Mouse (Mus musculus) heart, embryonic 11.5 days (tissue): ENCODE data around the gene Gm10477. TPM values are rescaled to one million over a fixed set of nuclear protein-coding genes. Genes with fewer than 3 reads are reported as not detected.
"Not testable (repeated sequence)": the region's sequence is repeated elsewhere in the genome, so short reads cannot be mapped to it uniquely, and the experiment has no call there.

Experiments used
- ATAC-seq: fragments of 200-750 bp; cut with Nextera tagmentation; replicated peaks from 2 replicates; pipeline ENCODE4 v1.8.0; 2017; ENCODE audit warnings: moderate library complexity; ENCODE audit not compliant: insufficient number of reproducible peaks, low FRiP score, low TSS enrichment
- H3K27ac ChIP-seq: fragments of 300-500 bp; sonication (generic); 2 replicates; pipeline ENCODE4 v1.5.1; 2014; ENCODE audit warnings: mild to moderate bottlenecking, low read depth, low read length
- H3K27me3 ChIP-seq: fragments of 300-500 bp; sonication (generic); 2 replicates; pipeline ENCODE4 v1.6.1; 2014; ENCODE audit warnings: mild to moderate bottlenecking, low read length, mixed read lengths; ENCODE audit not compliant: control insufficient read depth, insufficient read depth
- H3K36me3 ChIP-seq: fragments of 300-500 bp; sonication (generic); 2 replicates; pipeline ENCODE4 v1.6.1; 2014; ENCODE audit warnings: mild to moderate bottlenecking, low read length, moderate library complexity, mixed read lengths; ENCODE audit not compliant: control insufficient read depth, insufficient read depth
- H3K4me1 ChIP-seq: fragments of 300-500 bp; sonication (generic); 2 replicates; pipeline ENCODE4 v1.6.1; 2014; ENCODE audit warnings: low read length; ENCODE audit not compliant: control insufficient read depth, insufficient read depth
- H3K4me2 ChIP-seq: fragments of 300-500 bp; sonication (generic); 2 replicates; pipeline ENCODE4 v1.6.1; 2014; ENCODE audit warnings: mild to moderate bottlenecking, moderate library complexity
- H3K4me3 ChIP-seq: fragments of 300-500 bp; sonication (generic); 2 replicates; pipeline ENCODE4 v1.5.1; 2014; ENCODE audit warnings: low read depth, low read length
- H3K9ac ChIP-seq: fragments of 300-500 bp; sonication (generic); 2 replicates; pipeline ENCODE4 v1.6.1; 2014; ENCODE audit warnings: mild to moderate bottlenecking, low read depth, low read length, moderate library complexity
- H3K9me3 ChIP-seq: fragments of 300-500 bp; sonication (generic); replicated peaks from 2 replicates; pipeline ENCODE4 v1.6.1; 2016; ENCODE audit warnings: low read length; ENCODE audit not compliant: control insufficient read depth
- WGBS: fragments of 180-500 bp; shearing (Covaris S2); extraction: QIAGEN DNeasy Blood & Tissue Kit; methylation state at CpG from one replicate; pipeline ENCODE4 v1.1.7; 2014; ENCODE audit not compliant: insufficient replicate concordance; 5-methylcytosine and 5-hydroxymethylcytosine counted together
- polyA plus RNA-seq: library from polyadenylated mRNA; unstranded; fragments of >200 nt; fragmentation: Nextera tagmentation; extraction: Ambion mirVana; gene quantifications from 2 replicates; pipeline ENCODE4 v1.2.1, GENCODE M21; 2014

The Gm10477 gene
- not detected in 2 replicates for polyA plus RNA-seq

GRCm38 (mm10) chrX:56524442-56524841 is at the start of gene Gm10477:
Gm10477 (plus strand) TSS chrX:56524742.
- H3K4me3 ChIP-seq, H3K27me3 ChIP-seq, H3K36me3 ChIP-seq, H3K9ac ChIP-seq, H3K9me3 ChIP-seq, H3K27ac ChIP-seq, ATAC-seq, H3K4me1 ChIP-seq, H3K4me2 ChIP-seq: not testable (repeated sequence)
- WGBS, result 79% methylated on average over 6 of the region's 6 CpGs

GRCm38 (mm10) chrX:56477553-56477952 is 47.0 kb upstream of the Gm10477 start:
- no peaks in the 10 kb centered on the region for H3K4me1 ChIP-seq
- H3K4me2 ChIP-seq, result no peak overlapping the region
- H3K9me3 ChIP-seq, result no peaks in the 10 kb centered on the region
- H3K27ac ChIP-seq, result no peak overlapping the region
- no peaks in the 10 kb centered on the region for H3K27me3 ChIP-seq
- no peak overlapping the region for H3K4me3 ChIP-seq
- H3K36me3 ChIP-seq, result 0 out of 2 replicates have a peak, but pooled peaks cover 3% of the 10 kb centered on the region
- ATAC-seq, result no peak
- H3K9ac ChIP-seq, result no peak overlapping the region
- WGBS, result 74% methylated on average over 3 of the region's 3 CpGs

GRCm38 (mm10) chrX:56481906-56482305 is 42.6 kb upstream of the Gm10477 start:
- Histone ChIP-seq H3K9ac (no peak overlapping the region), H3K9me3 (no peaks in the 10 kb centered on the region), H3K27me3 (no peaks in the 10 kb centered on the region), H3K27ac (no peak overlapping the region), H3K4me3 (no peak overlapping the region), H3K4me2 (no peak overlapping the region), H3K36me3 (0 out of 2 replicates have a peak, but pooled peaks cover 3% of the 10 kb centered on the region), H3K4me1 (no peaks in the 10 kb centered on the region)
- WGBS, result 69% methylated on average over 3 of the region's 3 CpGs
- no peak for ATAC-seq

GRCm38 (mm10) chrX:56489758-56490157 is 34.8 kb upstream of the Gm10477 start:
- no peaks in the 10 kb centered on the region for H3K9me3 ChIP-seq
- no peak overlapping the region for H3K9ac ChIP-seq
- no peak overlapping the region for H3K4me2 ChIP-seq
- no peaks in the 10 kb centered on the region for H3K4me1 ChIP-seq
- H3K27me3 ChIP-seq, result no peaks in the 10 kb centered on the region
- no peaks in the 10 kb centered on the region for H3K36me3 ChIP-seq
- no peak overlapping the region for H3K4me3 ChIP-seq
- ATAC-seq, result no peak
- no peak overlapping the region for H3K27ac ChIP-seq
- 14% methylated on average over 1 of the region's 1 CpGs for WGBS

- Histone ChIP-seq H3K27me3 (no peaks in the 10 kb centered on the region), H3K4me2 (no peak overlapping the region), H3K36me3 (no peaks in the 10 kb centered on the region), H3K4me3 (no peak overlapping the region), H3K9me3 (no peaks in the 10 kb centered on the region), H3K9ac (no peak overlapping the region), H3K27ac (no peak overlapping the region), H3K4me1 (no peaks in the 10 kb centered on the region)
- 80% methylated on average over 7 of the region's 7 CpGs for WGBS
- no peak for ATAC-seq
These were observed 27.3 kb upstream of the Gm10477 start for GRCm38 (mm10) chrX:56497241-56497640.

- Histone ChIP-seq H3K27me3 (no peaks in the 10 kb centered on the region), H3K36me3 (no peaks in the 10 kb centered on the region), H3K4me1 (no peaks in the 10 kb centered on the region), H3K9ac (no peak overlapping the region), H3K27ac (no peak overlapping the region), H3K9me3 (no peaks in the 10 kb centered on the region), H3K4me3 (no peak overlapping the region), H3K4me2 (no peak overlapping the region)
- 4% methylated on average over 3 of the region's 3 CpGs for WGBS
- ATAC-seq, result no peak
These were observed 6.7 kb downstream of the Gm10477 start for GRCm38 (mm10) chrX:56531266-56531665.

GRCm38 (mm10) chrX:56537162-56537561 is 12.6 kb downstream of the Gm10477 start:
- WGBS, result 51% methylated on average over 4 of the region's 4 CpGs

GRCm38 (mm10) chrX:56549506-56549905 is 25.0 kb downstream of the Gm10477 start, which contains the start of gene Gm648:
Gm648 (minus strand) TSS chrX:56549606.
- 80% methylated on average over 7 of the region's 7 CpGs for WGBS
- Histone ChIP-seq H3K27ac (no peak within 1 kb of the TSS), H3K4me2 (no peak within 1 kb of the TSS), H3K4me3 (no peak within 1 kb of the TSS), H3K9ac (no peak within 1 kb of the TSS), H3K27me3 (no peaks in the 10 kb centered on the region), H3K9me3 (no peaks in the 10 kb centered on the region), H3K4me1 (no peaks in the 10 kb centered on the region), H3K36me3 (no peaks in the 10 kb centered on the region)
- ATAC-seq, result no peak

More at GRCm38 (mm10) chrX:56537162-56537561, 12.6 kb downstream of the Gm10477 start:
- ATAC-seq, result no peak
- no peak overlapping the region for H3K27ac ChIP-seq
- no peaks in the 10 kb centered on the region for H3K27me3 ChIP-seq
- no peak overlapping the region for H3K9ac ChIP-seq
- no peaks in the 10 kb centered on the region for H3K36me3 ChIP-seq
- H3K9me3 ChIP-seq, result no peaks in the 10 kb centered on the region
- no peaks in the 10 kb centered on the region for H3K4me1 ChIP-seq
- no peak overlapping the region for H3K4me2 ChIP-seq
- no peak overlapping the region for H3K4me3 ChIP-seq

GRCm38 (mm10) chrX:56553584-56553983 is 29.0 kb downstream of the Gm10477 start:
- Histone ChIP-seq H3K9ac (no peak overlapping the region), H3K27ac (no peak overlapping the region), H3K4me2 (no peak overlapping the region), H3K4me3 (no peak overlapping the region), H3K36me3 (no peaks in the 10 kb centered on the region), H3K27me3 (no peaks in the 10 kb centered on the region), H3K9me3 (no peaks in the 10 kb centered on the region), H3K4me1 (no peaks in the 10 kb centered on the region)
- no peak for ATAC-seq
- 78% methylated on average over 3 of the region's 3 CpGs for WGBS
